Mouse (Mus musculus): ENCODE measurements around the gene Cand2. TPM values are rescaled to one million over a fixed set of nuclear protein-coding genes. Genes with fewer than 3 reads are reported as not detected.
"Not testable (repeated sequence)": the region's sequence is repeated elsewhere in the genome, so short reads cannot be mapped to it uniquely, and the experiment has no call there.

The Cand2 gene
- polyA plus RNA-seq, 1 experiment from 2014 or later: 29.6 TPM

DNA sequence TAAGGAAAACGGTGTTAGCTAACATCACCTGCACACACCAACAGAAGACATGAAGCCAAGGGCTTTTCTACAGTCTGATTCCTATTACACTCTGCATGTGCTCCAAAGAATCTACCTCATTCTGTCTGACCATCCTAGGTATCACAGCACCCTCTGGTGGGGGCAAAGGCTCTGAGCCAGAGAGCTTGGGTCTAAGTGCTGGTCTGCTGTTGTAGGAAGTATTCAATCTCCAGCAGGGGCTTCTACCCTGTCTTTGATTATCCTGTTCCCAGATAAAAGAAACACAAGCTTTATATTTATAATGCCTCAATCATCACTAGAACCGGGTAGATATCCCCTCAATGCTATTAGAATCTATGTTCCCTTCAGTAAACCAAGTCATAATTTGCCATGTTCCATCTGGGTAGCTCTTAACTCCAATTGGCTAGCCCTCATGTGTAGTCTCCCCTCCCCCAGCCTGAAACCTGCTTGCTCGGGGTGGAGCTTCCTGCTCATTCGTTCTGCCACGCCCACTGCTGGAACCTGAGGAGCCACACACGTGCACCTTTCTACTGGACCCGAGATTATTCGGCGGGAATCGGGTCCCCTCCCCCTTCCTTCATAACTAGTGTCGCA is 49.6 kb downstream of the Cand2 start:
- peak overlapping the region; percentile 30; the same call in 1 of the 2 replicates for H3K27ac ChIP-seq (ENCODE audit: low read depth)
- H3K9ac ChIP-seq (ENCODE audit: low read length): not testable (repeated sequence)

DNA sequence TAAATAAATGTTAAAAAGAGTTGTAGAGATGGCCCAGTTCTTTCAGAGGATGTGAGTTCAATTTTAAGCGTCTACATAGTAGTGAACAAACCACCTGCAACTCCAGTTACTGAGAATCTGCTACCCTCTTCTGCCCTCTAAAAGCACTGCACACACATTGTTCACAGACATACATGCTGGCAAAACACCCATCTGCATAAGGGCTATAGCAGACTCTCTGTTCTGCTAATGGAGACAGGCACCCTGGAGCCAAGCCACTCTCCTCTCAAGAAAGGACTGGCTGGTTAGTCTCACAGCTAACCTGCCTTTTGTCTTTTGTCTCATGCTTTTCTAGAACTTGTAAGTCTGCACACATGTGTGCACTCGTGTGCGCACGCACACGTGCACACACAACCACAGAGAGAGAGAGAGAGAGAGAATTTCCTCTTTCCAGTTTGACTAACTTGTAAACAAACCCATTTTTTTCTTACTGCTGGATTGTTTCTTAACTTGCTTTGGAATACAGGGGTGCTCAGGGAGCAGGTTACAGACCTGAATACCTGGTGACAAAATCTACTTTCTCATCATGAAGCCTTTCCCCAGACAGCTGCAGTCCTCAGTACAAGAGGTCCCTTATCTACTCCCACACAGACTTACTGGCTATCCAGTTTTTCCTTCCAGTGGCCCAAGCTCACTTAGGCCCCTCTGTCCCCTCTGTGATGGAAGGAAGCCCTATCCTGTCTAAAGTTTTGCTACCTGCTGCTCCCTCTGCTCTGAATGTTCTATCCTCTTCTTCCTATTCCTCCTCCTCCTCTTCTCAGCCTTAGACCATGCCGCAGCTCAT is 56.7 kb downstream of the Cand2 start:
- H3K36me3 ChIP-seq (ENCODE audit: control insufficient read depth, insufficient read depth, low read length): no peaks in the 10 kb centered on the region

More for the DNA sequence above, 49.6 kb downstream of the Cand2 start:
- H3K9me3 ChIP-seq (ENCODE audit: control insufficient read depth, low read length); H3K27me3 ChIP-seq (replicated peaks; ENCODE audit: control insufficient read depth, insufficient read depth, low read length); H3K4me3 ChIP-seq (ENCODE audit: low read depth, low read length); H3K4me1 ChIP-seq (replicated peaks; ENCODE audit: control insufficient read depth, insufficient read depth, low read length); H3K36me3 ChIP-seq (ENCODE audit: control insufficient read depth, insufficient read depth, low read length): not testable (repeated sequence)
- ATAC-seq (replicated peaks; ENCODE audit: low FRiP score, low TSS enrichment, low read depth): peak; percentile 96
- peak overlapping the region; percentile 45 for H3K4me2 ChIP-seq (ENCODE audit: low read length)
- 4% methylated on average over 4 of the region's 11 CpGs for whole genome bisulfite sequencing
- DNase-seq (ENCODE audit: low spot score): peak; percentile 85

GRCm38 (mm10) chr6:115832152-115832850 is 58.0 kb downstream of the Cand2 start:
- no peak overlapping the region for H3K4me2 ChIP-seq (ENCODE audit: low read length)
- H3K4me3 ChIP-seq (ENCODE audit: low read depth, low read length): no peak overlapping the region
- no peaks in the 10 kb centered on the region for H3K4me1 ChIP-seq (replicated peaks; ENCODE audit: control insufficient read depth, insufficient read depth, low read length)
- no peak overlapping the region for H3K9ac ChIP-seq (ENCODE audit: low read length)
- no peaks in the 10 kb centered on the region for H3K27me3 ChIP-seq (replicated peaks; ENCODE audit: control insufficient read depth, insufficient read depth, low read length)
- H3K36me3 ChIP-seq (ENCODE audit: control insufficient read depth, insufficient read depth, low read length): no peaks in the 10 kb centered on the region
- H3K9me3 ChIP-seq (ENCODE audit: control insufficient read depth, low read length): no peaks in the 10 kb centered on the region
- ATAC-seq (replicated peaks; ENCODE audit: low FRiP score, low TSS enrichment, low read depth): no peak
- no peak for DNase-seq (ENCODE audit: low spot score)
- 84% methylated on average over 2 of the region's 2 CpGs for WGBS
- no peak overlapping the region for H3K27ac ChIP-seq (ENCODE audit: low read depth)

More for the DNA sequence above, 56.7 kb downstream of the Cand2 start:
- WGBS: 86% methylated on average over 6 of the region's 6 CpGs
- DNase-seq (ENCODE audit: low spot score) (no peak), ATAC-seq (replicated peaks; ENCODE audit: low FRiP score, low TSS enrichment, low read depth) (no peak)
- Histone ChIP-seq H3K27me3 (replicated peaks; ENCODE audit: control insufficient read depth, insufficient read depth, low read length) (no peaks in the 10 kb centered on the region), H3K27ac (ENCODE audit: low read depth) (no peak overlapping the region), H3K9me3 (ENCODE audit: control insufficient read depth, low read length) (no peaks in the 10 kb centered on the region), H3K4me2 (ENCODE audit: low read length) (no peak overlapping the region), H3K4me1 (replicated peaks; ENCODE audit: control insufficient read depth, insufficient read depth, low read length) (no peaks in the 10 kb centered on the region), H3K4me3 (ENCODE audit: low read depth, low read length) (no peak overlapping the region), H3K9ac (ENCODE audit: low read length) (no peak overlapping the region)

- no peak overlapping the region for H3K4me2 ChIP-seq (ENCODE audit: low read length)
- ATAC-seq (replicated peaks; ENCODE audit: low FRiP score, low TSS enrichment, low read depth) (no peak), DNase-seq (ENCODE audit: low spot score) (no peak)
- no peak overlapping the region for H3K4me3 ChIP-seq (ENCODE audit: low read depth, low read length)
- no peaks in the 10 kb centered on the region for H3K27me3 ChIP-seq (replicated peaks; ENCODE audit: control insufficient read depth, insufficient read depth, low read length)
- no peaks in the 10 kb centered on the region; the same call in 1 of the 2 replicates for H3K4me1 ChIP-seq (replicated peaks; ENCODE audit: control insufficient read depth, insufficient read depth, low read length)
- H3K9me3 ChIP-seq (ENCODE audit: control insufficient read depth, low read length): no peaks in the 10 kb centered on the region
- H3K9ac ChIP-seq (ENCODE audit: low read length): no peak overlapping the region
- no peak overlapping the region for H3K27ac ChIP-seq (ENCODE audit: low read depth)
- no peaks in the 10 kb centered on the region for H3K36me3 ChIP-seq (ENCODE audit: control insufficient read depth, insufficient read depth, low read length)
Measured at GRCm38 (mm10) chr6:115833861-115834260, 59.5 kb downstream of the Cand2 start.

GRCm38 (mm10) chr6:115838161-115838597 is 63.8 kb downstream of the Cand2 start, which contains the start of gene Efcab12:
Gene Efcab12, minus strand, starts transcription at chr6:115838412.
- WGBS: 4% methylated on average over 19 of the region's 19 CpGs

DNA sequence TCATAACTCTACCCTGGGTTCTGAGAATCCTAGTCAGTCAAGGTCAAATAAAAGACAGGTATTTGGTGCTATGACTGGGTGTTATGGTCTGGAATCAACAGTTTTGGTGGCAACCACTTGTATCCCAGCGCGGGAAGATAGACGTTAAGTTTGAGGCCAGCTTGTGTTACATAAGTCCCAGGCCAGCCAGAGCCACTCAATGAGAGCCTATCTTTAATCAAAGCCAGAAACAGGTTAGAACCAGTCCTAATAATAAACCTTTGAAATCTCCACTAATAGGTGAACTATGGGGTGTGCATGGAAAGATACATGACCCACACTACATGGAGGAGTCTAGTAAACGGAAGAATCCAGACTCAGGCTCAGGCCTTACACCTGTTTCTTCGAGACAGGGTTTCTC is 64.4 kb downstream of the Cand2 start:
- H3K4me1 ChIP-seq (replicated peaks; ENCODE audit: control insufficient read depth, insufficient read depth, low read length): no peaks in the 10 kb centered on the region; the same call in 1 of the 2 replicates
- no peaks in the 10 kb centered on the region for H3K9me3 ChIP-seq (ENCODE audit: control insufficient read depth, low read length)
- H3K4me2 ChIP-seq (ENCODE audit: low read length): peak overlapping the region; percentile 60
- DNase-seq (ENCODE audit: low spot score) (no peak), ATAC-seq (replicated peaks; ENCODE audit: low FRiP score, low TSS enrichment, low read depth) (no peak)
- no peaks in the 10 kb centered on the region for H3K27me3 ChIP-seq (replicated peaks; ENCODE audit: control insufficient read depth, insufficient read depth, low read length)
- H3K4me3 ChIP-seq (ENCODE audit: low read depth, low read length): no peak overlapping the region
- peaks cover 27% of the 10 kb centered on the region for H3K36me3 ChIP-seq (ENCODE audit: control insufficient read depth, insufficient read depth, low read length)
- WGBS: 65% methylated on average over 5 of the region's 5 CpGs
- no peak overlapping the region for H3K27ac ChIP-seq (ENCODE audit: low read depth)
- no peak overlapping the region for H3K9ac ChIP-seq (ENCODE audit: low read length)

More at GRCm38 (mm10) chr6:115838161-115838597, 63.8 kb downstream of the Cand2 start, which contains the start of gene Efcab12:
- H3K9ac ChIP-seq (ENCODE audit: low read length): peak within 1 kb of the TSS; percentile 27; the same call in 1 of the 2 replicates
- DNase-seq (ENCODE audit: low spot score): peak; percentile 74
- peaks cover 21% of the 10 kb centered on the region for H3K36me3 ChIP-seq (ENCODE audit: control insufficient read depth, insufficient read depth, low read length)
- peak within 1 kb of the TSS; percentile 60 for H3K4me2 ChIP-seq (ENCODE audit: low read length)
- H3K4me1 ChIP-seq (replicated peaks; ENCODE audit: control insufficient read depth, insufficient read depth, low read length): no peaks in the 10 kb centered on the region; the same call in 1 of the 2 replicates
- no peak within 1 kb of the TSS for H3K27ac ChIP-seq (ENCODE audit: low read depth)
- ATAC-seq (replicated peaks; ENCODE audit: low FRiP score, low TSS enrichment, low read depth): peak; percentile 88
- peak within 1 kb of the TSS; percentile 25 for H3K4me3 ChIP-seq (ENCODE audit: low read depth, low read length)
- H3K27me3 ChIP-seq (replicated peaks; ENCODE audit: control insufficient read depth, insufficient read depth, low read length): no peaks in the 10 kb centered on the region
- no peaks in the 10 kb centered on the region for H3K9me3 ChIP-seq (ENCODE audit: control insufficient read depth, low read length)

- Histone ChIP-seq H3K27ac (ENCODE audit: low read depth) (no peak overlapping the region), H3K36me3 (ENCODE audit: control insufficient read depth, insufficient read depth, low read length) (peaks cover 67% of the 10 kb centered on the region), H3K9me3 (ENCODE audit: control insufficient read depth, low read length) (no peaks in the 10 kb centered on the region), H3K4me2 (ENCODE audit: low read length) (no peak overlapping the region), H3K27me3 (replicated peaks; ENCODE audit: control insufficient read depth, insufficient read depth, low read length) (no peaks in the 10 kb centered on the region), H3K9ac (ENCODE audit: low read length) (no peak overlapping the region), H3K4me1 (replicated peaks; ENCODE audit: control insufficient read depth, insufficient read depth, low read length) (no peaks in the 10 kb centered on the region), H3K4me3 (ENCODE audit: low read depth, low read length) (no peak overlapping the region)
- 93% methylated on average over 4 of the region's 4 CpGs for WGBS
- DNase-seq (ENCODE audit: low spot score) (no peak), ATAC-seq (replicated peaks; ENCODE audit: low FRiP score, low TSS enrichment, low read depth) (no peak)
Measured at GRCm38 (mm10) chr6:115845006-115845405, 70.7 kb downstream of the Cand2 start.

GRCm38 (mm10) chr6:115846640-115847411 is 72.5 kb downstream of the Cand2 start:
- H3K9ac ChIP-seq (ENCODE audit: low read length): no peak overlapping the region
- no peak overlapping the region for H3K27ac ChIP-seq (ENCODE audit: low read depth)
- no peaks in the 10 kb centered on the region for H3K4me1 ChIP-seq (replicated peaks; ENCODE audit: control insufficient read depth, insufficient read depth, low read length)
- ATAC-seq (replicated peaks; ENCODE audit: low FRiP score, low TSS enrichment, low read depth) (peak; percentile 57), DNase-seq (ENCODE audit: low spot score) (peak; percentile 71)
- peaks cover 68% of the 10 kb centered on the region for H3K36me3 ChIP-seq (ENCODE audit: control insufficient read depth, insufficient read depth, low read length)
- H3K4me3 ChIP-seq (ENCODE audit: low read depth, low read length): no peak overlapping the region
- 40% methylated on average over 7 of the region's 8 CpGs for WGBS
- no peak overlapping the region for H3K4me2 ChIP-seq (ENCODE audit: low read length)
- H3K27me3 ChIP-seq (replicated peaks; ENCODE audit: control insufficient read depth, insufficient read depth, low read length): no peaks in the 10 kb centered on the region
- H3K9me3 ChIP-seq (ENCODE audit: control insufficient read depth, low read length): no peaks in the 10 kb centered on the region
